Mouse (Mus musculus) urinary bladder, postnatal 4 days (tissue): ENCODE results near the gene Upk2.
"Not testable (repeated sequence)": the region's sequence is repeated elsewhere in the genome, so short reads cannot be mapped to it uniquely, and the experiment has no call there.

Experiments
- DNase-seq, 2 experiments: peaks; one replicate each; pipeline ENCODE4 v3.0.0; 2021 to 2022; ENCODE audit warnings: low spot score in 2 of 2

Gene Upk2

GRCm38 (mm10) chr9:44410647-44411336 is 44.0 kb downstream of the Upk2 start:
- DNase-seq, result no peak

- DNase-seq, result not testable (repeated sequence)
These were observed 46.1 kb downstream of the Upk2 start for GRCm38 (mm10) chr9:44408693-44409092.

GRCm38 (mm10) chr9:44407752-44408097 is 47.1 kb downstream of the Upk2 start:
- DNase-seq, result no peak

GRCm38 (mm10) chr9:44406906-44407751 is 47.6 kb downstream of the Upk2 start, which contains the start of the genes Rps25 and Trappc4:
Gene Rps25, plus strand, starts transcription at chr9:44407139.
Gene Trappc4, minus strand, starts transcription at chr9:44407600.
- peak; percentile 90 to 93 for DNase-seq

- no peak for DNase-seq
These were observed 49.8 kb downstream of the Upk2 start for GRCm38 (mm10) chr9:44405011-44405410.
